Mouse (Mus musculus): Measurements from ENCODE around the gene Slc35c1.

Slc35c1 gene

DNA sequence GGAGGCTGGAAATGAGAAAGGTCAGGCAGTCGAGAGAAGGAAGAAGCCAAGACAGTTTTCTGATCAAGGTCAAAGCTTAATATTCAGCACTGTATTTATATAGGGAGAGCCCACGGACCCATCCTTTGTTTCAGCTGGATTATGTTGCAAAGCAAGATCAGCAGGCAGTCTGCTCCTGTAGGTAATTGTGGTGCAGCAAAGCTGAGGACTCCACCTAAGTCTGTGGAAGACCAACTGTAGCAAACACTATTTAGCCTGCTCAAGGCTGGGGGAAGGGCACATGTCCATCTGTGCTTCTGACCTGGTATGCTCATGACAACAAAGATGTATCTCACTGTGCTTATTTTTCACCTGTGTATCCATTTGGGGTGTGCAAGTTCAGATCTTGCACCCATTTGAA, 15.4 kb upstream of the Slc35c1 start:
- no peak for DNase-seq (ENCODE audit: low spot score in 2 of 2)

- DNase-seq (ENCODE audit: low spot score in 2 of 2), result no peak
Measured at GRCm38 (mm10) chr2:92474920-92475319, 14.6 kb upstream of the Slc35c1 start.

- DNase-seq (ENCODE audit: low spot score in 2 of 2), result no peak
Measured at GRCm38 (mm10) chr2:92471886-92472670, 11.7 kb upstream of the Slc35c1 start.

GRCm38 (mm10) chr2:92464690-92465089, 4.4 kb upstream of the Slc35c1 start:
- DNase-seq (ENCODE audit: low spot score in 2 of 2), result no peak

- no peak for DNase-seq (ENCODE audit: low spot score in 2 of 2)
Measured at GRCm38 (mm10) chr2:92461215-92461614, 877 bp upstream of the Slc35c1 start.

GRCm38 (mm10) chr2:92459141-92459920, 1.0 kb downstream of the Slc35c1 start:
- peak; percentile 73 to 77 for DNase-seq (ENCODE audit: low spot score in 2 of 2)

GRCm38 (mm10) chr2:92458481-92458880, 1.9 kb downstream of the Slc35c1 start:
- DNase-seq (ENCODE audit: low spot score in 2 of 2), result no peak

DNA sequence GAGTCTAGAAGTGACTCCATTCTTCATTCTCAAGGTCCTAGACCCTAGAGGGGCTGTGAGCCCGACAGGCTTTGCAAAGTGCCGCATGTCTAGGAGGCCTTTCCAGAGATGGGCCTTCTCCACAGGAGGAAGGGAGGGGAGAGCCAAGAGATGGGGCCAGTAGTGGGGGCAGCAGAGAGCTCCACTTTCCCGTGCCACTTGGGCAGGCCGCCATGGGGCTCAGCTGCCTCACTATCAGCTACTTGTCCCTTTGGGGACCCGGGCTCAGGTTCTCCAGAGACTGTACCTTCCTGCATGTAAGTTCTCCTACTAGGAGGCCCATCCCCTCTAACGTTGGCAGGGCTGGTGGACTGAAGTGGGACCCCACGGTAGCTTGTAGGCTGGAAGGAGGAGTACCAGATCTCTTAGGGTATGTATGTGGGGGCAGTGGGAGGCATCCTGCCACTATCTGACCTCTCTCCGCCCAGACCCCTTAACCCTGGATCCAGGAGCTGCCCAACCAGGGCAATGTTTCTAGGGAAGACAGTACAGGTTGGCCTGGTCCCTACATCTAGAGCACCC, 3.3 kb downstream of the Slc35c1 start:
- DNase-seq (ENCODE audit: low spot score in 2 of 2), result no peak

- DNase-seq (ENCODE audit: low spot score in 2 of 2), result no peak
Measured at GRCm38 (mm10) chr2:92455704-92456103, 4.6 kb downstream of the Slc35c1 start.

GRCm38 (mm10) chr2:92454166-92454565, 6.2 kb downstream of the Slc35c1 start:
- DNase-seq (ENCODE audit: low spot score in 2 of 2), result no peak

DNA sequence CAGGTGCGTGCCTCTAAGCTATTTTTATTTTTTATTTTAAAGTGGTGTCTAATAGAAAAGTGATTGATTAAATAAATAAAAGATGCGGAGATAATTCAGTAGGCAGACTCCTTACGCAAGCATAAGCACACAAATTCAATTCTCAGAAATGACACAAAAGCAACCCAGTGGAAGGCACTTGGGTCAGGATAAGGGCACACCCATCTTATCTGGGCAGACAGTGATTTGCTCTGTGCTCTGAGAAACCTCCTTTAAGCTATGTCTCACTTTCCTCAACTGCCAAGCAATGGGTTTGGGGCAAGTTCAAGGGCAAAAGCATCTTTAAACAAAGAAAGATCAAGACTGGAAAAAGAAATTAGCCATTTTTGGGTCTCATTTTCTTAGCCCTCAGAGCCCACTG, 9.2 kb downstream of the Slc35c1 start:
- no peak for DNase-seq (ENCODE audit: low spot score in 2 of 2)

GRCm38 (mm10) chr2:92447121-92447740, 13.1 kb downstream of the Slc35c1 start:
- no peak for DNase-seq (ENCODE audit: low spot score in 2 of 2)

GRCm38 (mm10) chr2:92446656-92447055, 13.7 kb downstream of the Slc35c1 start:
- DNase-seq (ENCODE audit: low spot score in 2 of 2), result no peak

DNA sequence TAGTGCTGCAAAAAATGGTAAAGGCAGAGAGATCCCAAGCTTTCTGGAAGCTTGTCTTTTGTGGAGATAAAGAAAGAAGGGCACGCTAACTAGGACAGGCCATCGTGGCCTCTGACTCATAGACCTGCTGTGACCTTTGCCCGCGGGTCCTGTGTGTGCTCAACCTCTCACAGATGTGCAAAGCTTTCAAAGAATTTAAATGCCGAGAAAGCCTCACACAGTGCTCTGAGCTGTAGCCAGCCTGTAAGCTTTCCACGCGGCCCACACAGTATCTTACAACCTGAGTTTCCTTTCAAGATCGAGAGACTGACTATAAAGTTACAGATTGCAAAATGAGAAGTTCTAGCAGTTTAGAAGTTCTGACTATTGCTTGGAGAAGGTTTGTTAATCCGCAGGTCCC, 14.4 kb downstream of the Slc35c1 start:
- DNase-seq (ENCODE audit: low spot score in 2 of 2), result no peak

GRCm38 (mm10) chr2:92444376-92444775, 16.0 kb downstream of the Slc35c1 start:
- no peak for DNase-seq (ENCODE audit: low spot score in 2 of 2)

GRCm38 (mm10) chr2:92443313-92443712, 17.0 kb downstream of the Slc35c1 start:
- DNase-seq (ENCODE audit: low spot score in 2 of 2), result no peak

- no peak for DNase-seq (ENCODE audit: low spot score in 2 of 2)
Measured at GRCm38 (mm10) chr2:92442419-92443001, 17.8 kb downstream of the Slc35c1 start.

- no peak for DNase-seq (ENCODE audit: low spot score in 2 of 2)
Measured at GRCm38 (mm10) chr2:92440432-92440831, 19.9 kb downstream of the Slc35c1 start.

GRCm38 (mm10) chr2:92438567-92438966, 21.8 kb downstream of the Slc35c1 start:
- no peak for DNase-seq (ENCODE audit: low spot score in 2 of 2)

DNA sequence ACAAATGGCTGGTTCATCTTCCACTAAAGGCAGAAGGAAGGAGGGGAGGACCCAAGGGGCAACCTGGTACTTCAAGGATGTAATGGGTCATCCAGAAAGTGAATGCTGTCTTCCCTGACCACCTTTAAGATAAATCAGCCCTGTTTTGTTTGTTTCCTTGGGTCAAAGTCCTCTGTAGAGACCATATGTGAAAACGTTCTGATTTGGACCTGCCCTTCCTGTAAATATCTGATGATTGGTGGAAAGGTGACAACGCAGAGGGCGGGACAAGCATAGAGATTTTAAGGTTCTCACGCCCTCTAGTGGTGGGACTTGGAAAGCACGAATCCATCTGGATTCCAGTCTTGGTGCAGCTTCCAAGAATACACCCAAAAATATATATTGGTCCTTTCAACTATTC, 22.5 kb downstream of the Slc35c1 start:
- DNase-seq (ENCODE audit: low spot score in 2 of 2), result peak; percentile 60 to 74

- DNase-seq (ENCODE audit: low spot score in 2 of 2), result no peak
Measured at GRCm38 (mm10) chr2:92437366-92437765, 23.0 kb downstream of the Slc35c1 start.

DNA sequence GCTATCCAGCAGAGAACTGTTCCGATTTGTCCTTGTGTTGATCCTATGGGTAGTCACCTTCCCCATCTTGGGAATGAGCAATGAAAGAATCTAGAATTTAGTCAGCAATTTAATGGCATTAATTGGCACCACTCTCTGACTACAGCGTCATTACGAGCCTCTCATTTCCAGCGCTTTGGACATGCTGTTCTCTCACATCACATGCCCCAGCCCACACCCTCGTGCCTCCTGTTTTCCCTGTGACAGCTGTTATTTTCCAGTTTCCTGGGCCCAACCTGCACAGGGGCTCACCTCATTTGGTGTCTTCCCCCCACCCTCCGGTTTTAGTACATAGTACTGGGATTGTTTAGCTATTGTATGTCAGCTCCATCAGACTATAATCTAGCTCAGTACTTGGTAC, 25.3 kb downstream of the Slc35c1 start:
- no peak for DNase-seq (ENCODE audit: low spot score in 2 of 2)
